Mouse (Mus musculus) forebrain, embryonic 13.5 days (tissue): ENCODE results near the gene Med21. TPM values are rescaled to one million over a fixed set of nuclear protein-coding genes. Genes with fewer than 3 reads are reported as not detected.

ENCODE experiments used
- ATAC-seq: fragments of 200-750 bp; cut with Nextera tagmentation; 2 replicates; pipeline ENCODE4 v1.8.0; 2017
- H3K27ac ChIP-seq: fragments of 300-500 bp; sonication (generic); 2 replicates; pipeline ENCODE4 v1.5.1; 2015; ENCODE audit warnings: inconsistent platforms, mild to moderate bottlenecking, moderate library complexity
- H3K27me3 ChIP-seq: fragments of 300-500 bp; sonication (generic); 2 replicates; pipeline ENCODE4 v1.6.1; 2015; ENCODE audit warnings: mild to moderate bottlenecking, inconsistent platforms
- H3K36me3 ChIP-seq: fragments of 300-500 bp; sonication (generic); 2 replicates; pipeline ENCODE4 v1.6.1; 2015; ENCODE audit warnings: mild to moderate bottlenecking, inconsistent platforms; ENCODE audit not compliant: poor library complexity, severe bottlenecking
- H3K4me1 ChIP-seq: fragments of 300-500 bp; sonication (generic); 2 replicates; pipeline ENCODE4 v1.6.1; 2015; ENCODE audit warnings: inconsistent platforms
- H3K4me2 ChIP-seq: fragments of 300-500 bp; sonication (generic); 2 replicates; pipeline ENCODE4 v1.6.1; 2015; ENCODE audit warnings: inconsistent platforms, mild to moderate bottlenecking, moderate library complexity
- H3K4me3 ChIP-seq: fragments of 300-500 bp; sonication (generic); 2 replicates; pipeline ENCODE4 v1.5.1; 2015; ENCODE audit warnings: mild to moderate bottlenecking, inconsistent platforms
- H3K9ac ChIP-seq: fragments of 300-500 bp; sonication (generic); 2 replicates; pipeline ENCODE4 v1.6.1; 2015; ENCODE audit warnings: mild to moderate bottlenecking, inconsistent platforms
- H3K9me3 ChIP-seq: fragments of 300-500 bp; sonication (generic); replicated peaks from 2 replicates; pipeline ENCODE4 v1.6.1; 2016; ENCODE audit warnings: inconsistent platforms
- WGBS: fragments of 180-500 bp; shearing (Covaris S2); methylation state at CpG from one replicate; pipeline ENCODE4 v1.1.7; 2015; 5-methylcytosine and 5-hydroxymethylcytosine counted together
- polyA plus RNA-seq: library from polyadenylated mRNA; unstranded; fragments of >200 nt; fragmentation: Nextera tagmentation; extraction: Ambion mirVana; gene quantifications from 2 replicates; pipeline ENCODE4 v1.2.1, GENCODE M21; 2015

Gene Med21
- 134 and 136 TPM in 2 replicates for polyA plus RNA-seq

DNA sequence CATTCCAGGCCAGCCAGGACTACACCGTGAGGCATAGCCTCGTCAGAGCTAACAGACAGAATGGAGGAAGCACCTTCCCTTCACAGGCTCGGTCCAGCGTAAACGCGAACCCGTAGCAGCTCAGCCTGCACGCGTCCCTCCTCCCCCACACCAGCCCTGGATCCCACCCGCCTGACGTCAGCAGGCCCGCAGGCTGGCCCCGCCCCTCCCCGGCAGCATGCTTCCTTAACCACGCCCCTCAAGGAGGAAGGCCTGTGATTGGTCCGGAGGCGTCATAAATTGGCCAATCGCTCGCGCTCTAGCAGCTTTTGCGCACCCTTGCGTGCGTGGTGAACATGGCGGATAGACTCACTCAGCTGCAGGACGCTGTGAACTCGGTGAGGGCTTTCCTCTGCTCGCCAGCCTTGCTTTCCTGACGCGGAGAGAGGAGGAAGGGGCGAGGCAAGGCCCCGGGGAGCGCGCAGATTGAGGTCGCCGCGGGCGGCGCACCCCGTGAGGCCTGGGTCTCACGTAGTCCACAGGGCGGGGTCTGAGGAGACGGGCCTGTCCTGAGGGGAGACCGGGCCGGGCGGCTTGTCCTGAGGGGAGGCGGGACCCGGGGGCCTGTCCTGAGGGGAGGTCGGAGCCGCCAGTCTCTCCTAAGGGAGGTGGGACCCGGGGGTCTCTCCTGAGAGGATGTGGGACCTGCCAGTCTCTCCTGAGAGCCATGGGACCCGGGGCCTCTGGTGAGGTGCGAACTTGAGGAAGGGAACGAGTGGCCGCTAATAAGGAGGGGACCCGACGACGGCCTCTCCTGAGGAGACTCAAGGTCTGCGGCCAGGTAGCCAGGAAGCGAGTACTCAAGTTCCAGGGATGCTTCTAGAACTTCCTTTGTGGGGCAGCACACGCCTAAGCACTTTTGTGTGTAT lies at the start of gene Med21, which contains the start of gene Tm7sf3:
Gene Med21 (plus strand): TSS at position 272 of the 908 bp plus-strand sequence.
Gene Tm7sf3 (minus strand): TSS at position 549 of the 908 bp plus-strand sequence.
- under 1% methylated on average over 59 of the region's 60 CpGs for WGBS
- H3K4me3 ChIP-seq = peak within 1 kb of the TSS; percentile 82

DNA sequence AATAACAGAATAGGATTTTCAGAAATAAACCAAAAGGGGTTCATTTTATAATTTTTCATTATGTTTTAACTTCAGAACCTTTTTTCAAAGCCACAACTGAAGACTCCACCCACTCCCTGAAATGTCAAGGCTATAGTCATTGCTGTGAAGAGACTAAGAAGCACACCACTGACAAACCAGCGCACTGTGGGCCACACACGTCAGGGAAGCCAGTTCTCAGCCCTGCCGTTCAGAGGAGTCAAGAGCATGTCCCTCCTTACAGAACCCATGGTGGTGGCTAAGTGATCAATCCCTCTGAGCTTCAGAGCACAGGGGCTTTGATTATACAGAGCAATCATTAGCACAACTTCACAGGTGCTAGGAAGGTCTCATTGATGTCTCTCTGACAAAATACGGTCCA lies 39.7 kb upstream of the Med21 start:
- Histone ChIP-seq H3K9ac (no peak overlapping the region), H3K4me2 (no peak overlapping the region), H3K4me3 (no peak overlapping the region), H3K4me1 (no peaks in the 10 kb centered on the region), H3K9me3 (no peaks in the 10 kb centered on the region), H3K27ac (no peak overlapping the region), H3K36me3 (peaks cover 84% of the 10 kb centered on the region), H3K27me3 (no peaks in the 10 kb centered on the region)
- WGBS = 87% methylated on average over 4 of the region's 4 CpGs
- no peak for ATAC-seq

More for the DNA sequence above, at the start of gene Med21, which contains the start of gene Tm7sf3:
- H3K9me3 ChIP-seq = no peaks in the 10 kb centered on the region
- peak within 1 kb of the TSS; percentile 81 for H3K27ac ChIP-seq
- peaks cover 10% of the 10 kb centered on the region for H3K4me1 ChIP-seq
- ATAC-seq = peak; percentile 98
- peak within 1 kb of the TSS; percentile 86 for H3K9ac ChIP-seq
- H3K36me3 ChIP-seq = no peaks in the 10 kb centered on the region
- H3K4me2 ChIP-seq = peak within 1 kb of the TSS; percentile 86
- H3K27me3 ChIP-seq = no peaks in the 10 kb centered on the region

DNA sequence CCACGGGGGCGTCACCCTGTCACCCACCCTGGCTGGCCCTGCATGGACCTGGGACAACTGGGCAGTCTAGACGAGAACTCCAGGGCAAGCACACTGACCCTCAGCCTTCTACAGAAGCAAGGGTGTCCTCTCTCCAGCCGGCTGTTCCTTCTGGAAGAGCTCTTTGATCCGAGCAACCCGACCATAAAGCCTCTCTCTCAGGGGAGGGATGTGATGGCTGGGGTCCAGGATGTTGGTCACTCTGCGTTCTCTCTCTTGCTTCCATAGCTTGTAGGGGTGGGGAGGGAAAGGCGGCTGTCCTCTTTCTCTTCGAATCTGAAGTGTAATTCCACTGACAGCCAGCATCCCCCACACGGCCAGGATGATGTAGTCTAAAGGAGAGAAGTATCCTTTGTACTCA lies 38.7 kb upstream of the Med21 start:
- Histone ChIP-seq H3K4me3 (no peak overlapping the region), H3K9ac (no peak overlapping the region), H3K9me3 (no peaks in the 10 kb centered on the region), H3K27me3 (no peaks in the 10 kb centered on the region), H3K4me1 (no peaks in the 10 kb centered on the region), H3K36me3 (peaks cover 84% of the 10 kb centered on the region), H3K4me2 (no peak overlapping the region), H3K27ac (no peak overlapping the region)
- WGBS = 84% methylated on average over 10 of the region's 10 CpGs
- ATAC-seq = no peak

DNA sequence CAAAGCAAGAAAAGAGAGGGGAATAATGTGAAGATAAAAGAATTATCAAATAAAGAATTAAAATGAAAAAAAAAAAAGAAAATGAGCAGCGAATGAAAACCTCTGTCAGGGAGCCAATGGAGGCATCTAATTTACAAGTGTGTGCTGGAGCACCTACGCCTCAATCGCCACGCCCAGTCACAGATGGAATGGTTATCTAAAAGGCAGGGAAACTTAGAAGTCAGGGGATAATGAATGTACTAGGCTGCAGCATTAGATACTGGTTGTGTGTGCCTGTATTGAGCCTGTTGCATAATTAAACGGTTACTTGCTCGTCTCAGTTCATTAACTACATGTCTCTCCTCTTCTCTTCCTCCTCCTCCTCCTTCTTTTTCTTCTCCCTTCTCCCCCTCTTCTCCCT lies 31.0 kb upstream of the Med21 start:
- ATAC-seq = no peak
- H3K9ac ChIP-seq = no peak overlapping the region
- no peaks in the 10 kb centered on the region for H3K4me1 ChIP-seq
- no peaks in the 10 kb centered on the region for H3K27me3 ChIP-seq
- no peak overlapping the region for H3K4me2 ChIP-seq
- H3K9me3 ChIP-seq = no peaks in the 10 kb centered on the region
- peaks cover 71% of the 10 kb centered on the region for H3K36me3 ChIP-seq
- H3K27ac ChIP-seq = no peak overlapping the region
- 90% methylated on average over 6 of the region's 6 CpGs for WGBS
- no peak overlapping the region for H3K4me3 ChIP-seq

DNA sequence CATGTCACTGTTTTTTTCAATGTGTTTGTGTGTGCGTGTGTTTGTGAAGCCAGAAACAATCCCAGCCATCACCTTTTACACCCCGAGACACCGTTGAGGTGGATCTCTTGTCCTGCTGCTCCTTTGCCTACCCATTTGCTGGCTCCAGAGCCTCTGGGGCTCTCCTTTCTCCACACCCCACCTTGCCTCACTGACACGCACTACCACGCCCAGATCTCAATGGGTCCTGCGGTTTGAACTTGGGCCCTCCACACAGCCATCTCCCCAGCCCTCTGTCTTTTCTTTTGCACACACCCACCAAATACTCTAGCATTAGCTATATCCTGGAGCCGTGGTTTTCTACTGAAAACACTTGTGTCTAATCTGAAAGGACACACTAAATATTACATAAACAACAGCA lies 30.4 kb upstream of the Med21 start:
- H3K4me1 ChIP-seq = no peaks in the 10 kb centered on the region
- no peak overlapping the region for H3K9ac ChIP-seq
- 93% methylated on average over 7 of the region's 7 CpGs for WGBS
- no peaks in the 10 kb centered on the region for H3K27me3 ChIP-seq
- H3K4me2 ChIP-seq = no peak overlapping the region
- H3K9me3 ChIP-seq = no peaks in the 10 kb centered on the region
- peaks cover 71% of the 10 kb centered on the region for H3K36me3 ChIP-seq
- no peak overlapping the region for H3K27ac ChIP-seq
- no peak for ATAC-seq
- no peak overlapping the region for H3K4me3 ChIP-seq

DNA sequence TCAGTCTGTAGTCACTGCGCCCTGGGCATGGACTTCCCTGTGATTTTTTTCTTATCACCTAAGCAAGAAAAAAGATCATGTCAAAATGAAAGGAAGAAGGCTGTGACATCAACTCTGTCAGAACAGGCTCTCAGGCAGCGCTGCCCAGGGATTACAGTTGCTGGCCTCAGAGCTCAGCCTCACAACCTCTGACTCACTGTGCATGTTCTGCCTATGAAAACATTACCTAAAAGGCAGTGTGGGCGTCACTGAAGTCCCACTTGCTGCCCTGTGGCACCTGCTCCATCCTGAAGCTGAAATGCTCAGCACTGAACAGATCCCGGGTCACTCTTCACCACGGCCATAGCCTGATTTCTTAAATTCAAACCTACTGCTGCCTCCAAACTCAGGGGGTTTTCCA lies 29.6 kb upstream of the Med21 start:
- H3K36me3 ChIP-seq = peaks cover 71% of the 10 kb centered on the region
- 91% methylated on average over 5 of the region's 5 CpGs for WGBS
- H3K4me2 ChIP-seq = no peak overlapping the region
- H3K9me3 ChIP-seq = no peaks in the 10 kb centered on the region
- no peaks in the 10 kb centered on the region for H3K27me3 ChIP-seq
- ATAC-seq = no peak
- H3K9ac ChIP-seq = no peak overlapping the region
- H3K4me3 ChIP-seq = no peak overlapping the region
- H3K4me1 ChIP-seq = no peaks in the 10 kb centered on the region
- H3K27ac ChIP-seq = no peak overlapping the region

DNA sequence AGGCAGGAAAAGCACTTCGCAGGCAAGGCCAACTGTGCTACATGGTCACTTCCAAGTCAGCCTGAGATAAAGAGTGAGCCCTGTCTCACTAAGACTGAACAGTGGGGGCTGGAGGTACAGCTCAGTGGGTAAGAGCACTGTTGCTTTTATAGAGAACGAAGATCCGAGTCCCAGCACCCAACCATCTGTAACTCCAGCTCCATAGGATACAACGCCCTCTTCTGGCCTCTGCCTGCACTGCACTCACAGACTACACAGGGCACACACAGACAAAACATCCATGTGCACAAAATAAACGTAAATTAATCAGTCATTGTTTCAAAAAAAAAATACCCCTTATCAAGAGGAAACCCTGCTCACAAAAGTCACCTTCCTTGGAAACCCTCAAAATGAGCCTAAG lies 28.4 kb upstream of the Med21 start:
- H3K4me3 ChIP-seq = no peak overlapping the region
- no peak for ATAC-seq
- no peak overlapping the region for H3K9ac ChIP-seq
- H3K9me3 ChIP-seq = no peaks in the 10 kb centered on the region
- H3K27ac ChIP-seq = no peak overlapping the region
- H3K4me2 ChIP-seq = no peak overlapping the region
- WGBS = 92% methylated on average over 5 of the region's 5 CpGs
- peaks cover 77% of the 10 kb centered on the region for H3K36me3 ChIP-seq
- no peaks in the 10 kb centered on the region for H3K27me3 ChIP-seq
- H3K4me1 ChIP-seq = no peaks in the 10 kb centered on the region

DNA sequence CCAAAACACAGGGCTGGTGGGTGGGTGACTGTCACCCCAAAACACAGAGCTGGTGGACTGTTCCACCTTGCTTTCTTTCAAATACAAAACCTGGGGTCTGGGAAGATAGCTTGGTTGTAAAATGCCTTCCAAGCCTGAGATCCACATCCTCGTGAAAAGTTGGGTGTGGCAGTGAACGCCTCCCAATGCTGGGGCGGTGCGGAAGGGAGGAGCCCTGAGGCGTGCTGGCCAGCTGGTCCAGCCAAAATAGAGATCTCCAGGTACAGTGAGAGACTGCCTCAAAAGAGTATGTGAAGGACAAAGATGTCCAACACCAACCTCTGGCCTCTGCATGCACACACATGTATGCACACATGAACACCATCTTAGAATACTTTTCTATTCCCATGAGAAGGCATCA lies 27.8 kb upstream of the Med21 start:
- WGBS = 91% methylated on average over 5 of the region's 5 CpGs
- Histone ChIP-seq H3K27ac (no peak overlapping the region), H3K27me3 (no peaks in the 10 kb centered on the region), H3K36me3 (peaks cover 74% of the 10 kb centered on the region), H3K4me1 (no peaks in the 10 kb centered on the region), H3K4me2 (no peak overlapping the region), H3K9ac (no peak overlapping the region), H3K4me3 (no peak overlapping the region), H3K9me3 (no peaks in the 10 kb centered on the region)
- no peak for ATAC-seq

DNA sequence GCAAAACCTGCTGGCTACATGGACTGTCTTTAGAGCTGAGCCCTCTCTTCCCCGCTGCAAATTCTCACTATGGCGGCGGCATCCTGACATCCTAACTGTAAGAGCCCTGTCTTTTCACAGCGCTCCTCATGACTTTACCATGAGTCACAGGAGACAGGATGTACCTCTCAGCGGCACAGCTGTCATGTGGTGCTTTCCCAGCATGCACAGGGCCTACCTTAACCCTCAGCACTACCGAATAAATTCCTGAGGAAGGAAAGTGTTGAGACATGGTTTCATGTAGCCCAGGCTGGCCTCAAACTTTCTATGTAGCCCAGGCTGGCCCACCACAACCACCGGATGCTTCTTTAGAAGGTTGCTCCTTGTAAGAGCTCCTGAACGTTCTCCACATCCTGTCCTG lies 26.5 kb upstream of the Med21 start:
- Histone ChIP-seq H3K4me3 (no peak overlapping the region), H3K4me2 (no peak overlapping the region), H3K36me3 (peaks cover 67% of the 10 kb centered on the region)

DNA sequence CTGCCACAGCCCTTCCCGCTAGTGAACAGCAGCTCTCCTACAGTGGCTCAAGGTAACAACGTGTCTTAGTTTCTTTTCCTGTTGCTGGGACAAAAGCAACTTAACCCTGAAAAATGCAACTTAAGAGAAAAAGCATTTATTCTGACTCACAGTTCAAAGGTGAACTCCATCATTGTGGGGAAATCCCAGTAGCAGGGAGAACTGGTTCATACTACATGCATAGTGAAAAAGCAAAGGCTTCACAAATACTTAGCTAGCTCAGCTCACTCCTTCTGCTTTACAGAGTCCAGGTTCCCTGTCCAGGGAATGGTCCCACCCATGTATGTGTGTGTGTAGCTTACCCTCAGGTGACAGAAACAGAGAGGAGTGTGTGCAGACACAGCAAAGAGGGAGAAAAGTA lies 25.7 kb upstream of the Med21 start:
- no peak overlapping the region for H3K4me2 ChIP-seq
- H3K4me3 ChIP-seq = no peak overlapping the region
- H3K9ac ChIP-seq = no peak overlapping the region
- H3K9me3 ChIP-seq = no peaks in the 10 kb centered on the region
- no peaks in the 10 kb centered on the region for H3K27me3 ChIP-seq
- H3K27ac ChIP-seq = no peak overlapping the region
- H3K36me3 ChIP-seq = peaks cover 67% of the 10 kb centered on the region
- no peak for ATAC-seq
- WGBS = 96% methylated on average over 2 of the region's 2 CpGs
- H3K4me1 ChIP-seq = no peaks in the 10 kb centered on the region

More for the DNA sequence above, 26.5 kb upstream of the Med21 start:
- no peaks in the 10 kb centered on the region for H3K9me3 ChIP-seq
- 97% methylated on average over 8 of the region's 8 CpGs for WGBS
- no peak overlapping the region for H3K27ac ChIP-seq
- H3K27me3 ChIP-seq = no peaks in the 10 kb centered on the region
- H3K4me1 ChIP-seq = no peaks in the 10 kb centered on the region
- ATAC-seq = no peak
- H3K9ac ChIP-seq = no peak overlapping the region

DNA sequence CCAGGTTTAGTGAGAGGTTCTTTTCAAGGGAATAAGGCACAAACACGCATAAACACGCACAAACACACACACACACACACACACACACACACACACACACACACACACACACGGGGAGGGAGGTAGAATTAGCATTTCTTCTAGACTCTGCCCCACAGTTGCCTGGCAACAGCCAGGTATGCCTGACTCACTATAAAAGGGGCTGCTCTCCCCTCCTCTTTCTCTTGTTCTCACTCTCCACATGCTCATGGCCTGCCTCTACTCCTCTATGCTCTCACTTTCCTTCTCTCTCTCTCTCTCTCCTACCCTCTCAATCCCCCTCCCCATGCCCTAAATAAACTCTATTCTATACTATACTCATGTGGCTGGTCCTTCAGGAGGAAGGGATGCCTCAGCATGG lies 14.2 kb upstream of the Med21 start:
- Histone ChIP-seq H3K4me1 (peaks cover 6% of the 10 kb centered on the region), H3K4me2 (no peak overlapping the region), H3K27me3 (no peaks in the 10 kb centered on the region), H3K4me3 (no peak overlapping the region), H3K9ac (no peak overlapping the region), H3K27ac (no peak overlapping the region), H3K9me3 (no peaks in the 10 kb centered on the region), H3K36me3 (0 out of 2 replicates have a peak, but pooled peaks cover 13% of the 10 kb centered on the region)
- ATAC-seq = peak; percentile 63
- 64% methylated on average over 3 of the region's 3 CpGs for WGBS

DNA sequence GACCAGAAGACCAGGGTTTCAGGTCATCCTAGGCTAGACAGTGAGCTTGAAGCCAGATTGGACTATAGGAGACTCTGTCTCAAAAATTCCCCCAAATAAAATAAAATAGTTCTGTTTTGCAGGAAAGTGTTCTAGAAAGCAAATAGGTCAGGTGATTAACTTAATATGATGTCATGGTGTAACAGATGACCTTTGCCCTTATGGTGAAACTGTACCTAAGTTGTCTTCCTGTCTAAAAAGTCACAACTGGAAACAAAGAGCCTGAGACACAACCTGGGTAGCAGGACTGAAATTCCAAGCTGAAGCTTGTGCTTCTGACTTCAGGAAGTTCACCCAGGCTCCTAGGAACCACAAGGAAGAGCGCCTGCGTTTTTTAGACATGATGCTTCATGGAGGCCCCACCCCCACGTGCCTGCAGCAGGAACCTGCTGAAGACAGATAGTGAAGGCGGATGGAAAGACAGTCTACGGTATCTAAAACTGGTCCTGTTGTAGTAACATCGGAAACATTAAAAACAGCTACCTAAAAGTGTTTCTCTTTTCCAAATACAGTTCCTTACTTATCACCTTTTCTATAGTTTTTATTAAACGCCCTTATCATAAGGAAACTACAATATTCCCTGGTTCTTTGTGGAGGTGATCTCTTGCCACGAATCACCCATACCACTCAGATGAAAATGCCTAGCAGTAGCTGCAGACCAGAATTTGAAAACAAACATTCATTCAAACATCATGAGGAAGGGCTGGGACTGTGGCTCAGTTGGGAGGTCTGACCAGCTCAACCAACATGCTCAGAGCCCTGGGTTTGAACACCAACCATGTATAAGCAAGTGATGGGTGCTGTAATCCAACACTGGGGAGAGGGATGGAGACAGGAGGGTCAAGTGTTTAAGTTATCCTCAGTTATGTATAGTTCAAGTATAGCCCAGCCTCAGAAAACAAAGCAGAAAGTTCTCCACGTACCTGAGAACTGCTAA lies 12.3 kb upstream of the Med21 start:
- WGBS = 85% methylated on average over 9 of the region's 9 CpGs
- H3K4me1 ChIP-seq = peaks cover 16% of the 10 kb centered on the region

More for the DNA sequence above, 12.3 kb upstream of the Med21 start:
- Histone ChIP-seq H3K27ac (no peak overlapping the region), H3K36me3 (0 out of 2 replicates have a peak, but pooled peaks cover under 1% of the 10 kb centered on the region), H3K9me3 (no peaks in the 10 kb centered on the region), H3K4me2 (no peak overlapping the region), H3K4me3 (no peak overlapping the region), H3K9ac (no peak overlapping the region), H3K27me3 (no peaks in the 10 kb centered on the region)
- ATAC-seq = no peak
